Mouse (Mus musculus): ENCODE measurements at regions not wholly inside any gene's neighbourhood (a gene's known extent, or its start where the extent isn't known, plus 50 kb on each side); places are given as distances from the start of the nearest gene placed in this dataset.

DNA sequence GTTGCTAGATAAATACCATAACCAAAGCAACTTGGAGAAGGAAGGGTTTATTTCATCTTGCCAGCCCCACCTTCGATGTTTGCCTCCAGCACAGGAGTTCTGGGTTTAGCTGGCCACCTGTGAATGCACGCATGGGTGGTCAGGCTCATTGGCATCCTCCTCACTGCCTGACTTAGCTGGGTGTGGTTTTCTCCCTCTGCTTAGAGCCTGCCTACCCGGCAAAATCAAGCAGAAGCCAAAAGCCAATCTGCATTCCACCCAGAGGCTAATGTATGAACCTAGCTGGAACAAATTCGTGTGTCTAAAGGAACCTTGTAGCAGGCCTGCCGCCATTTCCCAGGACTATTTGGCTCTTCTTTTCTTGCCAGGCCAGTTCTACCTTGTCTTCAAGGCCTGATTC lies 58.7 kb upstream of the Sox13 start:
- H3K27me3 ChIP-seq (ENCODE audit: control insufficient read depth, insufficient read depth, low read length): no peaks in the 10 kb centered on the region
- 60% methylated on average over 5 of the region's 5 CpGs for WGBS
- TF ChIP-seq CTCF (IDR thresholded peaks at IDR 0.05; ENCODE audit: extremely low read depth, insufficient read length, insufficient replicate concordance, low read depth, low read length) (no peak), POLR2A (IDR thresholded peaks at IDR 0.05; ENCODE audit: low read depth, low read length) (no peak)
- H3K4me1 ChIP-seq (ENCODE audit: control insufficient read depth, insufficient read depth, insufficient read length, low read length): peaks cover 3% of the 10 kb centered on the region; the same call in 1 of the 2 replicates
- no peak overlapping the region for H3K27ac ChIP-seq (ENCODE audit: insufficient read depth, low read depth, low read length)
- H3K4me3 ChIP-seq (ENCODE audit: low read depth, low read length): no peak overlapping the region
- no peaks in the 10 kb centered on the region for H3K36me3 ChIP-seq (ENCODE audit: control insufficient read depth, insufficient read depth, low read length)

DNA sequence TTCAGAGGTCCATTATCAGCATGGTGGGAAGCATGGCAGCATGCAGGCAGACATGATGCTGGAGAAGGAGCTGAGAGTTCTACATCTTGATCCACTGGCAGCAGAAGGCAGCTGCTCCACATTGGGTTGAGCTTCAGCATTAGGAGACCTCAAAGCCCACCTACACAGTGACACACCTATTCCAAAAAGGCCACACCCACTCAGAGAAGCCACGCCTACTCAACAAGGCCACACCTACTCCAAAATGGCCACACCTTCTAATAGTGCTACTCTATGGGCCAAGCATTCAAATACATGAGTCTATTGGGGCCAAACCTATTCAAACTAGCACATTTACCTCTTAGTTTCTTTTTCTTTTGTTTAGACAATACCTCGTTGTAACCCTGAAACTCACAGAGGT lies 50.4 kb upstream of the Sox13 start:
- Histone ChIP-seq H3K36me3 (ENCODE audit: control insufficient read depth, insufficient read depth, low read length) (no peaks in the 10 kb centered on the region), H3K27me3 (ENCODE audit: control insufficient read depth, insufficient read depth, low read length) (no peaks in the 10 kb centered on the region), H3K27ac (ENCODE audit: insufficient read depth, low read depth, low read length) (no peak overlapping the region), H3K4me1 (ENCODE audit: control insufficient read depth, insufficient read depth, insufficient read length, low read length) (no peaks in the 10 kb centered on the region; the same call in 1 of the 2 replicates), H3K4me3 (ENCODE audit: low read depth, low read length) (no peak overlapping the region)
- 57% methylated on average over 2 of the region's 2 CpGs for WGBS
- TF ChIP-seq CTCF (IDR thresholded peaks at IDR 0.05; ENCODE audit: extremely low read depth, insufficient read length, insufficient replicate concordance, low read depth, low read length): no peak
